Mouse (Mus musculus) midbrain, embryonic 11.5 days (tissue): ENCODE measurements around the gene Faf2. TPM values are rescaled to one million over a fixed set of nuclear protein-coding genes. Genes with fewer than 3 reads are reported as not detected.
A peak's percentile ranks its signal among the peaks of the same experiment; 100 is the strongest.
"Not testable (repeated sequence)": the region's sequence is repeated elsewhere in the genome, so short reads cannot be mapped to it uniquely, and the experiment has no call there.

Experiments
- ATAC-seq: fragments of 200-750 bp; cut with Nextera tagmentation; 2 replicates; pipeline ENCODE4 v1.8.0; 2017; ENCODE audit warnings: moderate TSS enrichment, moderate library complexity; ENCODE audit not compliant: low FRiP score
- DNase-seq: peaks from one replicate; pipeline ENCODE4 v3.0.0; 2015; ENCODE audit warnings: low spot score; ENCODE audit errors: missing footprints
- H3K27ac ChIP-seq: fragments of 300-500 bp; sonication (generic); 2 replicates; pipeline ENCODE4 v1.5.1; 2014; ENCODE audit warnings: low read depth, low read length
- H3K27me3 ChIP-seq: fragments of 300-500 bp; sonication (generic); 2 replicates; pipeline ENCODE4 v1.6.1; 2014; ENCODE audit warnings: mild to moderate bottlenecking, low read length, moderate library complexity, mixed read lengths; ENCODE audit not compliant: control insufficient read depth, insufficient read depth
- H3K36me3 ChIP-seq: fragments of 300-500 bp; sonication (generic); 2 replicates; pipeline ENCODE4 v1.6.1; 2014; ENCODE audit warnings: mild to moderate bottlenecking, low read length, moderate library complexity, mixed read lengths; ENCODE audit not compliant: control insufficient read depth, insufficient read depth
- H3K4me1 ChIP-seq: fragments of 300-500 bp; sonication (generic); 2 replicates; pipeline ENCODE4 v1.6.1; 2014; ENCODE audit warnings: low read length; ENCODE audit not compliant: control insufficient read depth, insufficient read depth
- H3K4me2 ChIP-seq: fragments of 300-500 bp; sonication (generic); 2 replicates; pipeline ENCODE4 v1.6.1; 2014; ENCODE audit warnings: mild to moderate bottlenecking, moderate library complexity
- H3K4me3 ChIP-seq: fragments of 300-500 bp; sonication (generic); 2 replicates; pipeline ENCODE4 v1.5.1; 2014; ENCODE audit warnings: low read depth, low read length
- H3K9ac ChIP-seq: fragments of 300-500 bp; sonication (generic); 2 replicates; pipeline ENCODE4 v1.6.1; 2014; ENCODE audit warnings: low read length
- H3K9me3 ChIP-seq: fragments of 300-500 bp; sonication (generic); 2 replicates; pipeline ENCODE4 v1.6.1; 2016; ENCODE audit warnings: low read length; ENCODE audit not compliant: control insufficient read depth
- WGBS: fragments of 180-500 bp; shearing (Covaris S2); extraction: QIAGEN DNeasy Blood & Tissue Kit; methylation state at CpG from one replicate; pipeline ENCODE4 v1.1.7; 2014; 5-methylcytosine and 5-hydroxymethylcytosine counted together
- polyA plus RNA-seq: library from polyadenylated mRNA; unstranded; fragments of >200 nt; fragmentation: Nextera tagmentation; extraction: Ambion mirVana; gene quantifications from 2 replicates; pipeline ENCODE4 v1.2.1, GENCODE M21; 2014

Faf2 gene
- polyA plus RNA-seq, 1 experiment from 2014 or later = 86.9 TPM

DNA sequence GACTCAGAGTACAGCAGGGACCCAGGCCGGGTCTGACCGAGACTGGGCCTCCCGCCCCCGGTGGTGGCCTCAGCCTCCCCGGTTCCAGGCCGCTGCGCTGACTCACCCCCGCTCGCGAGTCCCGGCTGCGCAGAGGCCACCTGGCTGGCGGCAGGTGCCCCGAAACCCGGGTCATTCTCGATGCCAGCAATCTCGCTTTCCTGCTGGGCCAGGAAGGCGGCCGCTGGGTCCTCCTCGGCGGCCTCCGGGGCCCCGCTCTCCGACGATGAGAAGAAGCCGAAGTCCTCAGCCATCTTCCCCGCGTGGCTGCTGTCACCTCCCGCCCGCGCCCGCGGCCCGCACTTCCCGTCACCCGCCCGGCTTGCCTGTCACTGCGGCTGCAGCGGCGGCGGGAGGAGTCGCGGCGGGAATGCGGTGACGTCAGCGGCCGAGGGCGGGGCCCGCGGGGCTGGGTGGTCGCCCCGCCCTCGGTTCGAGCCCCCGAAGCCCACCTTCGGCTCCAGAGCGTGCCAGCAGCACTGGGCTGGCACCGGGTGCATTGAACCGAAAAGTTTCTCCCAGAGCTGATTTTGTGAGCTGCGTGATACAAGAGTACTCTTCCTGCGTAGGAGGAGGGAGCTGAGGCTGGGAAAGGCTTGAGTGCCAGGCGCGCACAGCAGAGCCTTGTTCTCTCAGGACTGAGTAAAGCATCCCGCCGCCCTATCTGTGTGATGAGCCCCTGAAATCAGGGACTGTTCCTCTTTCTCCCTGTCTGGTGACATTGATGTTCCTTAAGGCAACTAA is 10.4 kb upstream of the Faf2 start, which contains the start of gene Cltb:
Cltb (minus strand) TSS at position 373 of the 783 bp plus-strand sequence.
- peak; percentile 77 for ATAC-seq
- peaks cover 8% of the 10 kb centered on the region for H3K27me3 ChIP-seq
- peak within 1 kb of the TSS; percentile 62 for H3K4me3 ChIP-seq
- no peak within 1 kb of the TSS for H3K27ac ChIP-seq
- under 1% methylated on average over 64 of the region's 66 CpGs for WGBS
- peak; percentile 99 for DNase-seq
- peak within 1 kb of the TSS; percentile 70 for H3K9ac ChIP-seq
- no peaks in the 10 kb centered on the region for H3K9me3 ChIP-seq
- H3K4me1 ChIP-seq = peaks cover 14% of the 10 kb centered on the region; the same call in 1 of the 2 replicates
- peak within 1 kb of the TSS; percentile 98 for H3K4me2 ChIP-seq
- no peaks in the 10 kb centered on the region for H3K36me3 ChIP-seq

DNA sequence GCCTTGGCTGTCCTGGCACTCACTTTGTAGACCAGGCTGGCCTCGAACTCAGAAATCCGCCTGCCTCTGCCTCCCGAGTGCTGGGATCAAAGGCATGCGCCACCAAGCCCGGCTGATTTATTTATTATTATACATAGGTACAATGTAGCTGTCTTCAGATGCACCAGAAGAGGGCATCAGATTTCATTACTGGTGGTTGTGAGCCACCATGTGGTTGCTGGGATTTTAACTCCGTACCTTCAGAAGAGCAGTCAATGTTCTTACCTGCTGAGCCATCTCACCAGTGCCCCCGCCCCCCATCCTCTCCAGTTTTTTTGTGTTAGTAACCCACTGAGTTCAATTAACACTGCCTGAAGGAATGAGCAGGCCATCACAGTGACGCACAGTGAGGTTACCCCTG is 8.4 kb upstream of the Faf2 start:
- H3K27ac ChIP-seq = not testable (repeated sequence)
- WGBS = 86% methylated on average over 8 of the region's 8 CpGs

DNA sequence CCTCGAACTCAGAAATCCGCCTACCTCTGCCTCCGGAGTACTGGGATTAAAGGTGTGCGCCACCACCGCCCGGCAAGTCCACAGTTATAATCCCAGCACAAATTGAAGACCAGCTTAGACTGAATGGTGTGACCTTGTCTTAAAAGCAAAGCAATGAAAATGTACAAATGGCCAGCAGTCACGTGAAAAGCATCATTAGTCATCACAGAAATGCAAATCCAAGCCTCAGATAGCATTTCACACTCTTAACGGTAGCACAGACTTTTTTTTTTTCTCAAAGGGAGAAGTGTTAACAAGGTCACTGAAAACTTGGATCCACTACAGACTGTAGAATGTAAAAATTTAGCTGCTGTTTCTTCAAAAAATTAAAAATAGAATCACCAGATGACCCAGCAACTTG is 5.3 kb upstream of the Faf2 start:
- ATAC-seq (no peak), DNase-seq (no peak)
- no peak overlapping the region for H3K4me3 ChIP-seq
- 79% methylated on average over 8 of the region's 8 CpGs for WGBS
- no peak overlapping the region for H3K9ac ChIP-seq
- no peak overlapping the region for H3K27ac ChIP-seq
- H3K4me1 ChIP-seq = no peaks in the 10 kb centered on the region
- H3K4me2 ChIP-seq = no peak overlapping the region
- no peaks in the 10 kb centered on the region for H3K27me3 ChIP-seq
- H3K36me3 ChIP-seq = no peaks in the 10 kb centered on the region
- H3K9me3 ChIP-seq = no peaks in the 10 kb centered on the region

More for the DNA sequence above, 8.4 kb upstream of the Faf2 start:
- peaks cover 14% of the 10 kb centered on the region; the same call in 1 of the 2 replicates for H3K4me1 ChIP-seq
- not testable (repeated sequence) for H3K36me3 ChIP-seq, DNase-seq, H3K4me2 ChIP-seq, H3K9me3 ChIP-seq, H3K27me3 ChIP-seq, H3K9ac ChIP-seq, ATAC-seq, H3K4me3 ChIP-seq

DNA sequence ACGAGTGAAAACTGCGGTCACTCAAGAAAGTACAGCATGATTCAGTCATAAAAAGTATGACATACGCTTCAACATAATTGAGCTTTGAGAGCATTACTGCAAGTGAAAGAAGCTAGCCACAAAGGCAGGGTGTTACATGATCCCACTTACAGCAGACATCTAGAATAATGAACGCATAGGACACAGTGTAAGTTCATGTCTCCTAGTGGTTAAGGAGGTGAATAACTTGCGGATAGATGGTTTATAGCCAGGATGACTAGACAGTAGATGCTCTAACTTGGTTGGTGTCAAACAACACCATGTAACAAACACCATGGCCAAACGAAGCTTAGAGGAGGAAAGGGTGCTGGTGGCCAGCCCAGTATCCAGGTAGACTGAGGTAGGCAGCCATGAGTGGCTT is 4.6 kb upstream of the Faf2 start:
- H3K36me3 ChIP-seq = no peaks in the 10 kb centered on the region
- WGBS = 68% methylated on average over 6 of the region's 6 CpGs
- ATAC-seq = no peak

DNA sequence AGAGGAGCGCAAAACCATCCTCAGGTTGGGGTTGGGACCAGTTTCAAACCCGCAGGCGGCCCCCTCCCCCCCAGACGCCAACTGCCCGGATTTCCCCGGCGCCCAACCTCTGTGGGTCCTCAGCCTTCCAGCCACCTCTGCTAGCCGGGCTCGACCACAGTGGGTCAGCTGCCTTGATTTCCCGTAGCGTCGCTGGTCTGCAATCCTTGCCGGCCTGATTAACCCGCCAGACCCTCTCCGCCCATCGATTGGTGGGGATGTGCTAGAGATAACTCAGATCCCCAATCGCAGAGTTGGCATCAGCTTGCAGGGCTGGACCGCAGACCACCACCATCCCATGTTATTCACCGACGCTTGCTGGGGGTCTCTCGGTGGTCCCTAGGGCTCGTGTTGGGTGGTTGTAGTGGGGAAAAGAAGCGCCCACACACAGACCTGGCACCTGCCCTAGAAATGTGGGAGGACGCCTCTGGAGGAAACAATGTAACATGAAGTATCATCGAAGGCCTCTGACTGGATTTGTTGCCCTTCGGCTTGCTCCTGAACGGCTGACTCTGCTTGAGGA is 457 bp downstream of the Faf2 start:
- no peaks in the 10 kb centered on the region for H3K9me3 ChIP-seq
- 3% methylated on average over 25 of the region's 27 CpGs for WGBS
- no peaks in the 10 kb centered on the region for H3K27me3 ChIP-seq
- H3K4me3 ChIP-seq = peak overlapping the region; percentile 95
- H3K9ac ChIP-seq = peak overlapping the region; percentile 95
- peak; percentile 73 for ATAC-seq
- H3K36me3 ChIP-seq = no peaks in the 10 kb centered on the region
- no peak for DNase-seq
- peak overlapping the region; percentile 89 for H3K4me2 ChIP-seq
- H3K4me1 ChIP-seq = peaks cover 7% of the 10 kb centered on the region
- peak overlapping the region; percentile 36; the same call in 1 of the 2 replicates for H3K27ac ChIP-seq

More for the DNA sequence above, 4.6 kb upstream of the Faf2 start:
- DNase-seq = no peak
- Histone ChIP-seq H3K4me2 (no peak overlapping the region), H3K27me3 (no peaks in the 10 kb centered on the region), H3K9ac (no peak overlapping the region), H3K4me3 (no peak overlapping the region), H3K9me3 (no peaks in the 10 kb centered on the region), H3K27ac (no peak overlapping the region), H3K4me1 (no peaks in the 10 kb centered on the region)

DNA sequence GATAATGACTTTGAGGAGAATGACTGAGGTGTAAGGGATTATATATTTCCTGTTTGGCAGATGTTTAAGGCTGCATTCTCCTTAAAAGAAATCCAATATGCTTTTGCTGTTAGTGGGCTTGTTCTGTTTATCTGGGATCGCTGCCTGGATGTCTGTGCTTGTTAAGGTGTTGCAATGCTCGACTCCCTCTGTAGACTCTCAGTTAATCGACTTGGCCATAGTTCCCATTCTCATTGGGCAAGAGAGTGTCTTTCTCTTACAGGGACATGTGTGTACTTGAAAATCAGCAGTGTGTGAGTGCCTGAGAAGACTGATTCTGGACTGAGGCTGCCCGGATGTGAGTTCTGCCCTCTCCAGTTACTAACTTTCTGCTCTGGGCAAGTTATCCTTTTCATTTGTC is 7.5 kb downstream of the Faf2 start:
- DNase-seq (no peak), ATAC-seq (no peak)
- Histone ChIP-seq H3K4me2 (no peak overlapping the region), H3K27me3 (no peaks in the 10 kb centered on the region), H3K4me1 (no peaks in the 10 kb centered on the region), H3K9ac (no peak overlapping the region), H3K4me3 (no peak overlapping the region), H3K27ac (no peak overlapping the region), H3K9me3 (no peaks in the 10 kb centered on the region), H3K36me3 (no peaks in the 10 kb centered on the region)
- WGBS = 91% methylated on average over 4 of the region's 4 CpGs

DNA sequence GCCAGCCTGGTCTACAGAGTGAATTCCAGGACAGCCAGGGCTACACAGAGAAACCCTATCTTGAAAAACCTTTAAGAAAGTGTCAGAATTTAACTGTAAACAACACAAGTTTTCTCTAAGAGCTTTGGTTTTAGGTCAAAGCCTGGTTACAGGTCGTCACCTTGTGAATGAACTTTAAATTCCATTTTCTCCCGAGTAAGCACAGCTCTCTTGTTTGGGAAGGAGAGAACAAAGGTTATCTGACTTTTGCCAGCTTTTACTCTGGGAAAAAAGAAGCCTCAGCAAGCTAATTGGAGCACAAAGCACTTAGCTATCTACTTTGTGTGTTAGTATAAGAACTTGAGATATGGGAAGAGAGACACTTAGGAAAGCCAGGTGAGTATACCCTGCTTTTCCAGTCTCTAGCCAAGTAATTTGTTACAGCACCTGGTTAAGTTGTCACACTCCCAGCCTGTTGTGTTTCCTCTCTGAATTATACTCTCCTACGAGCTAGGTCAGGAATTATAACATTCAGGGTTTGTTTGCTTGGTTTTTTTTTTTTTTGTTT is 11.2 kb downstream of the Faf2 start:
- Histone ChIP-seq H3K36me3 (0 out of 2 replicates have a peak, but pooled peaks cover 3% of the 10 kb centered on the region), H3K4me2 (no peak overlapping the region), H3K9me3 (no peaks in the 10 kb centered on the region), H3K4me1 (no peaks in the 10 kb centered on the region), H3K27ac (no peak overlapping the region), H3K4me3 (no peak overlapping the region), H3K9ac (no peak overlapping the region), H3K27me3 (no peaks in the 10 kb centered on the region)
- no peak for DNase-seq
- WGBS = 81% methylated on average over 3 of the region's 3 CpGs
- no peak for ATAC-seq

DNA sequence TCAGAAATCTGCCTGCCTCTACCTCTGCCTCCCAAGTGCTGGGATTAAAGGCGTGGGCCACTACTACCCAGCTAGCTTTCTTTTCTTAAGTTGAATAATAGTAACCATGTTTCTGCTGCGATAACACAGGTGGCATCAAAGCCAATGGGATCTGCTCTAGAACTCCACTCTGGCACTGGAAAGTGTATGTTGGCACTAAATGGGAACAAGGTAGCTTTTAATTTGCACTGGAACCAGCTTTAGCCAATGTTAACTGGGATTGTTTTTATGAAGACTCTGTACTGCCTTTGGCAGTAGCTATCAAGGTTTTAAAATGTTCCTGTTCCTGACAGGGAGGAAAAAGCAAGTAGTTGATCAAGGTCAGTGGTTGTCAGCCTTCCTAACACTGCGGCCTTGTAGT is 13.4 kb downstream of the Faf2 start:
- Histone ChIP-seq H3K27ac (no peak overlapping the region), H3K36me3 (peaks cover 6% of the 10 kb centered on the region; the same call in 1 of the 2 replicates), H3K27me3 (no peaks in the 10 kb centered on the region), H3K4me3 (no peak overlapping the region), H3K4me2 (no peak overlapping the region), H3K9me3 (no peaks in the 10 kb centered on the region), H3K4me1 (no peaks in the 10 kb centered on the region), H3K9ac (no peak overlapping the region)
- no peak for DNase-seq
- ATAC-seq = no peak
- 94% methylated on average over 3 of the region's 3 CpGs for WGBS

DNA sequence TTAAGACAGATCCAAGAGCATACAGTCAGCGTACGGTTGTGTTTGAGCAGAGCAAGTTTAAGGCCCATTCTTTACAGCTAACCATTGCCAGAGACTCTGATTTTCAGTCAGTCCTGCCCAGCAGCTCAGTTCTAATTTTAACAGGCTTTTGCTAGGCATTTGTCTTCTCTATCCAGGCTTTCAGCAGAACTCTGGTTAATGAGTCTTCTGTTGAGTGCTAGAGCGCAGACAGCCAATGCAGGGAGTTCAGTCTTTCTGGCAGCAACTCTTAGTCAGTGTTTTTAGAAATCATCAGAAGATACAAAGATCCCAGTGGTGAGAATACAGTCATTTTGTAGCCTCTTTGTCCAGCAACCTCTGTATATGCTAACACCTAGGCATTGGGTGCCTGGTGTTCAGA is 28.9 kb downstream of the Faf2 start:
- over 99% methylated on average over 3 of the region's 3 CpGs for WGBS
- peaks cover 47% of the 10 kb centered on the region for H3K36me3 ChIP-seq
- no peak overlapping the region for H3K9ac ChIP-seq
- H3K4me2 ChIP-seq = no peak overlapping the region
- ATAC-seq = no peak
- H3K9me3 ChIP-seq = no peaks in the 10 kb centered on the region
- no peak overlapping the region for H3K27ac ChIP-seq
- no peak overlapping the region for H3K4me3 ChIP-seq
- H3K4me1 ChIP-seq = no peaks in the 10 kb centered on the region
- no peak for DNase-seq
- H3K27me3 ChIP-seq = no peaks in the 10 kb centered on the region
